8 mouse cellular contexts compared by ENCODE assay signal in genomic region chr2:177758941-177759558, GRCm38 (mm10). TPM values are rescaled to one million over a fixed set of nuclear protein-coding genes. Genes with fewer than 3 reads are reported as not detected.
DNase-seq lines count a peak whose midpoint lies in the region; ATAC-seq lines count a peak whose summit lies in the region.
"Not testable (repeated sequence)": the region's sequence is repeated elsewhere in the genome, so short reads cannot be mapped to it uniquely, and the experiment has no call there.

Gm14322 (plus strand) TSS chr2:177759288.

- H3K27ac ChIP-seq in embryonic facial prominence, embryonic 11.5 days (replicated peaks; ENCODE audit: low read depth, low read length); intestine, embryonic 14.5 days (ENCODE audit: low read depth); lung, embryonic 15.5 days: not testable (repeated sequence)

- H3K4me2 ChIP-seq in embryonic facial prominence, embryonic 11.5 days (ENCODE audit: low read depth, low read length); intestine, embryonic 14.5 days (ENCODE audit: low read length): not testable (repeated sequence)
- peak within 1 kb of the TSS; percentile 35 for H3K4me2 ChIP-seq in lung, embryonic 15.5 days

- peak within 1 kb of the TSS; percentile 27; the same call in 1 of the 2 replicates for H3K4me3 ChIP-seq in embryonic facial prominence, embryonic 11.5 days (ENCODE audit: low read depth, low read length)
- H3K4me3 ChIP-seq in intestine, embryonic 14.5 days (ENCODE audit: low read depth, low read length), result peak within 1 kb of the TSS; percentile 25
- peak within 1 kb of the TSS; percentile 41 for H3K4me3 ChIP-seq in lung, embryonic 15.5 days

- not testable (repeated sequence) for H3K4me1 ChIP-seq in embryonic facial prominence, embryonic 11.5 days (ENCODE audit: control insufficient read depth, insufficient read depth, low read length); intestine, embryonic 14.5 days (replicated peaks; ENCODE audit: control insufficient read depth, insufficient read depth, low read length); lung, embryonic 15.5 days

- H3K36me3 ChIP-seq in embryonic facial prominence, embryonic 11.5 days (replicated peaks; ENCODE audit: control insufficient read depth, insufficient read depth, low read depth, low read length); intestine, embryonic 14.5 days (ENCODE audit: control insufficient read depth, insufficient read depth, low read length); lung, embryonic 15.5 days: not testable (repeated sequence)

- not testable (repeated sequence) for ATAC-seq in embryonic facial prominence, embryonic 11.5 days (replicated peaks; ENCODE audit: insufficient number of reproducible peaks, low FRiP score, low TSS enrichment, low read depth); intestine, embryonic 14.5 days (replicated peaks; ENCODE audit: low FRiP score, low TSS enrichment, low read depth); lung, embryonic 15.5 days (ENCODE audit: borderline replicate concordance, extremely low read depth, low FRiP score, low TSS enrichment)
- ATAC-seq in granulocyte monocyte progenitor cell, adult 5-6 weeks (replicated peaks; ENCODE audit: poor library complexity, severe bottlenecking), result peak; percentile 50

- H3K9ac ChIP-seq in embryonic facial prominence, embryonic 11.5 days (replicated peaks; ENCODE audit: low read length); intestine, embryonic 14.5 days (ENCODE audit: low read length); lung, embryonic 15.5 days: not testable (repeated sequence)

- peak; percentile 29 for DNase-seq in adrenal gland, adult 8-10 months
- DNase-seq in embryonic facial prominence, embryonic 11.5 days (ENCODE audit: low spot score), result peak; percentile 0
- DNase-seq in intestine, embryonic 14.5 days (ENCODE audit: low spot score), result peak; percentile 53
- peak; percentile 29 to 55 for DNase-seq in layer of hippocampus, postnatal 36 days
- peak; percentile 25 for DNase-seq in ovary, postnatal 14 days (ENCODE audit: low spot score)
- peak; percentile 26 to 33 for DNase-seq in urinary bladder, adult 18-20 months (ENCODE audit: low spot score in 2 of 2)

- 41% methylated on average over 9 of the region's 9 CpGs for WGBS in embryonic facial prominence, embryonic 11.5 days
- WGBS in intestine, embryonic 14.5 days, result 21% methylated on average over 9 of the region's 9 CpGs
- WGBS in lung, embryonic 15.5 days, result 20% methylated on average over 9 of the region's 9 CpGs

- not testable (repeated sequence) for H3K27me3 ChIP-seq in embryonic facial prominence, embryonic 11.5 days (ENCODE audit: control insufficient read depth, insufficient read depth, low read length); intestine, embryonic 14.5 days (replicated peaks; ENCODE audit: control insufficient read depth, insufficient read depth, low read length); lung, embryonic 15.5 days

- H3K9me3 ChIP-seq in embryonic facial prominence, embryonic 11.5 days (replicated peaks; ENCODE audit: control insufficient read depth, low read length); intestine, embryonic 14.5 days (ENCODE audit: control insufficient read depth, low read length); lung, embryonic 15.5 days: not testable (repeated sequence)

RNA-seq across cellular contexts. Expression of gene Gm14322, which starts in this region (rescaled TPM):
- 10 to 100 TPM; 21.7 to 29.8 (median 28.7) TPM for total RNA-seq in adrenal gland, adult 8-10 months (2022)
- 11.2 and 14.2 TPM in 2 replicates for polyA plus RNA-seq in embryonic facial prominence, embryonic 11.5 days (2014; fragmentation: Nextera tagmentation; extraction: Ambion mirVana)
- total RNA-seq in granulocyte monocyte progenitor cell, adult 5-6 weeks (2014; fragmentation: Nextera tagmentation), result 1.8 and 4.4 TPM in 2 replicates
- total RNA-seq in granulocyte monocyte progenitor cell, adult 5-6 weeks (2017), result 2.2 and 6.1 TPM in 2 replicates
- polyA plus RNA-seq in intestine, embryonic 14.5 days (2014; fragmentation: Nextera tagmentation; extraction: Ambion mirVana), result 6.1 and 6.9 TPM in 2 replicates
- total RNA-seq in layer of hippocampus, postnatal 36 days (2021), result 10 to 100 TPM; 42.0 to 49.6 TPM
- polyA plus RNA-seq in lung, embryonic 15.5 days (2015; fragmentation: Nextera tagmentation; extraction: Ambion mirVana), result 9.9 and 13.7 TPM in 2 replicates

Comparison
In these comparisons a context has a peak if more than half of its experiments do, and no peak if none do; other contexts are left out.
1. DNase-seq: peak in every context shown above with its lines; median percentile 53 in intestine, embryonic 14.5 days; 42 in layer of hippocampus, postnatal 36 days; 30 in urinary bladder, adult 18-20 months; 29 in adrenal gland, adult 8-10 months; 25 in ovary, postnatal 14 days; 0 in embryonic facial prominence, embryonic 11.5 days.